Mouse (Mus musculus): ENCODE measurements around the gene Ctnna2.

DNA sequence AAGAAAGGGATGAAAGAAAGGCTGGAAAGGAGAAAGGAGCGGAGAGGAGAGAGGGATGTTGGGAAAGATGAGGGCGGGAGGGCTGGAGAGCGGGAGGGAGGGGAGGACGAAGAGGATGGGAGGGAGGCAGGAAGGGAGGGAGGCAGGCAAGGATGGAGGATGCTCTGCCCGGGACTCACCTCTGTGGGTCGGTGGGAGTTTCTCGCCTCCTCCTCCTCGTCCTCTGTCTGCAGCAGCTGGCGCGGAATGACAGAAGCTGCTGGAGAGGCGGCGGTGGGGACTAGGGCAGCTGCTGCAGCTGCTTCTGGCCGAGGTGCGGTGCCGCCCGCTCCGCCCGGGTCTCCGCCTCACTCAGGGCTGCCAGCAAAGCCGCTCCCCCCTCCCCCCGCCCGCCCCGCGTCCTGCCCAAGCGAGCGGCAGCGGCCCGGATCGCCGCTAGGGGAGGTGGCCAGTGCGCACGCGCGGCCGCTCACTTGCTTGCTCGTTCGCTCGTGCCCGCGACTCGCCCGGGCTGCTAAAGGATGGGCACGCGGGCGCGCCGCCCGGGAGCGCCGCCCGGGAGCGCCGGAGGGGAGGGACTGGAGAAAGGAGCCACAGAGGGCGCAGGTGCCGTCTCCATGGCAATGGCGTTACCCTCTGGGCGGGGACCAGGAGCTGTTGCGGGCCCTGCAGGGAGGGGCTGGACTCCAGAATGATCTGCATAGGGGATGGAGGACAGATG, at the start of gene Ctnna2:
- TF ChIP-seq CTCF (IDR thresholded peaks at IDR 0.05; ENCODE audit: extremely low read depth, insufficient read depth, low read length) (peak; percentile 22; the same call in 1 of the 2 replicates), POLR2A (IDR thresholded peaks at IDR 0.05; ENCODE audit: extremely low read depth, insufficient read depth, low read length) (peak; percentile 67; the same call in 1 of the 2 replicates)
